Mouse (Mus musculus) kidney, adult 8-10 months (tissue): ENCODE data around the gene Acot11.

Experiments
- DNase-seq, 2 experiments: peaks; one replicate each; pipeline ENCODE4 v3.0.0; 2022

Acot11 gene

DNA sequence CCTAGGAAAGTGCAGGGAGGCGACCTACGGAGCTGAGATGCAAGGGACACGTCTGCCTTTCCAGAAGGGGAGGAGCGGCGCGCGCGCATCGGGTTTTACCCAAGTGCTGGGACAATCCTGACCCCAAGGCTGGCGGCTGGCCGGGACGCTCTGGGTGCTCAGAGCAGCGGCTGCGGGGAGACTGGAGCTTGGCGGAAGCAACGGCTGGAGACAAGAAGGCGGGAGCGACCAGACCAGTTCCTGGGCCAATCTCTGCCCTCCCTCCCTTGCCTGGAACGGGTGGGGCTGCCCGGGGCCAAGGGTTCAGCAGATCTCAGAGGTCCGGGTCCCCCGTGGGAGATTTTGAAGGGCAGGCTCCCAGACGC, at the start of gene Acot11:
Gene Acot11, minus strand, starts transcription at position 89 of the 365 bp plus-strand sequence.
- peak; percentile 62 to 65 for DNase-seq

DNA sequence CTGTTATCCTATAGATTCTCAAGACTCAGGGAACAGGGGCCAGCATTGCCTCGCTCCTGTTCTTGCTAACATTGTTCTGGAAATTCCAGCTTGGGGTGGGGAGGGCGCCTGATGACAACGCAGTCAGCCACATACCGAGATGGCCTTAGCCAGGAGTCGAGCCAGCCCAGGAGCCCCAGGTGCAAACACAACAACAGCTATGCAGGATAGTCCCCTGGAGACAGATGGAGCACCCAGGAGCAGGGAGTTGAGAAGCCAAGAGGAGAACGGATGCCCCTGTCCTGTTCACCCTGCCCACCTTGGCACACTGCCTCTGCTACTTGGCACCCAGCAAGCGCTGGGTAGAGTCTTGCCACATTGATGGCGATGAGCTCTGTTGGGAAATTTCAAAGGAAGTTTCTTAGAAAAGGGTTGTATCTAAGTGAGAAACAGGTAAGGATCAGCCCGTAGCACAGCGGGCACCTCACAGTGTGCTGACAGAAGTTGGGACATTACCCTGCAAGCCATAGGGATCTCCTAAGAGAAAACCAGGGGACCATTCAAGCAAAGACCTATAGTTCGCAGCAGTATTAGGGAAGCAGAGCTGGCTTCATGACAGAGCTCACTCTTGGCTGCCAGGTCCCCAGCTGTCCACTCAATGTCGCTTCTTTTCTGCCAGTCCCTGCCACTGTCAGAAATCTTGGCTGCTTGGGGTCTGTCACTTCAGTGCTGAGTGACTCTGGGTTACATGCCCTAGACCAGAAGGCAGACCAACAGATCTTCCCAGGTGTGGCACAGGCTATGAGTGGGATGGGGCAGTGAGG, 43.7 kb upstream of the Acot11 start:
- no peak for DNase-seq

DNA sequence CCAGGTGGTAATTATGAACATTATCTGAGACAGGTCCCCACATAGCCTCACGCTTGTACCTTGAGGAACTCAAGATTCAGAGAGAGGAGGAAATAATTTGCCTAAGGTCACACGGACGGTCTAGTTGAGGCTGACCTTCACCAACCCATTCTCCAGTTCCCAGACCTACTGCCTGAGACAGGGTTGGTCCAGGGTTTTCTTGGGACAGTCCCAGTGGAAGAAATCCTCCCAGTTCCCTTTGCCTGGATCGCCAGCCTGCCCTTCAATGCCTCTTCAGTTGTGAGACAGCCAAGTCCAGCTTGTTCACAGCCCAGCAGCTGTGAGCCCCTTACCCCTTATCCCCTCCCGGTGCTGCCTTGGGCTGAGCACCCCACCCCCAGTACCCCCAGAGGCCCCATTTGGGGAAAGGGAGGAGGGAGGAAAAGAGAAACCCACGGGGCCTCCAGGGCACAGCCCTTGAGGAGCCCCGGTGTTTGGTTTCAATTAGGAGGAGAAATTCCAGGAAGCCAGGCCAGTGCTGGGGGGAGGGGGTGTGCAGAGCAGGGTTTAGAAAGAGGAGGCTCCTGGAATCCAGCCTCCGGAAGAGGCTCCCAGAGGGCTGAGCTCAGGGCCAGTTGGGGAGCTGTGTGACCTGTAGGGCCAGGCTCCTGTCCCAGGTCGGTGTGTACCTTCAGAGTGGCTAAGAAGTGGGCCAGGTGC, 42.9 kb upstream of the Acot11 start:
- peak; percentile 61 for DNase-seq

DNA sequence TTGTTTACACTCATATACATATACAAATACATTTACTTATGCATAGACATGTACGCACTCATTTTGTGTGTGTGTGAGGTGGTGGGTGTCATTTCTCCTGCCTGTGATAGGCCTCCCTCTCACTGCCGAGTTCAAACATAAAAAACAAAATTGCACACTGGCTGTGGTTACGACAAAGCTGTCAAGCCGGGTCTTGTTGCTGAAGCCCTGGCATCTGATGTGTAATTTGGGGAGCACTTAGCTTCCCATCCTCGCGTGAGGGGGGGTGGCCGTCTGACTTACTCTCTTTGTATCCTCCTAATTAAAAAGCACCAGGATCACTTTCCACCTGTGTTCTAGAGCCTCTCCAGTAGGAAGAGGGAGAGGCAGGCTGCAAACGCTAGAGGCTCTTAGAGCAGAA, 37.8 kb upstream of the Acot11 start:
- no peak for DNase-seq

DNA sequence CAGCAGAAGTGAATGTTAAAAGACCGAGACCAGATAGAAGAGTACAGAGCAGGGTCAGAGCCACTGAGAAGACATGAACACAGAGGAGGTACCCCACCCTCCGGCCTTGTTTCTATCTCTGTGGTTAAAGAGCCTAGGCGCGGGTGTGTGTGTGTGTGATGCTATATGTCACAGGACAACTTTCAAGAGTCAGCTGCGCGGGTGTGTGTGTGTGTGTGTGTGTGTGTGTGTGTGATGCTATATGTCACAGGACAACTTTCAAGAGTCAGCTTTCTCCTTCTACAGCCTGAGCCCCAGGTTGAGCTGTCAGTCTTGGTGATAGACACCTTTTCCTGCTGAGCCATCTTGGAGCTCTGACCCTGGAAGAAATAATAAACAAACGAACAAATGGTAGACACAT, 37.1 kb upstream of the Acot11 start:
- no peak for DNase-seq

DNA sequence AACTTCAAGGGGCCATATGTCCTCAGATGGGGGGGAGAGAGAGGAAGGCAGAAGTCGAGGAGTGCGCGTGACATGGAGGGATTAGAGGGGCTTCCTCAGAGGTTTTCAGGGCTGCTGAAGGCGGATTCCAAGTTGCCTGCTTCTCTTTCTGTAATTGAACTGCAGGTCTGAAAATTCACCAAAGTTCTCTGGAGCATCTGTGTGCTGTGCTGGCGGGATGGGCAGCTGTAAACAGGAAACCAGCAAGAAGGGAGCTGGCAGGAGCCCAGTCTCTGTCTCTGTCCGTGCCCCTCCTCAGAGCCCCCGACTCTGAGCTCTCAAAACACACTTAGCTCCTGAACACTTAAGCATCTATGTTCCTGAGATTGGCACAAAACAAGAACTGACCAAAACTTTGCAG, 36.5 kb upstream of the Acot11 start:
- no peak for DNase-seq

DNA sequence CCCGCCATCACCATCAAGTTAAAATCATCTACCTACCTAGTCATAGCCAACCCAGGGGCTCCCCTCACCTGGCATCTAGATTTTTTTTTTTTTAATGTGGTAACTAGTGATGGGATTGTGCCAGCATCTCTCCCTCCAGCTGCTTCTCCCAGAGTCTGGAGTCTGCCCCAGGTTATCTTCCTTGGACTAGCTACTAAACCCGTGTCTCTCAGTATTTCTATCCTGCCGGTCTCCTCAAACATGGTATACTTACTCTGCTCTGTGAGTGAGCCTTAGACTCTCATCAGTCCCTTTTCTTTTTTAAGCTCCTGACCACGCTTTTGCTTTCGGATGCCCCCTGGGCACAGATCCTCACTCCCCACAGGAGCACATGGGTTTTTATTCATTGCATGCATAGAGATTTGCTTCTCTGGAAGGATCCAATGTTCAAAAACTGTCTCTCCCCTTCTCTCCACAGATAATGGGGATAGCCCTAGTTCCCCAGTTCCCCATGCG, 35.9 kb upstream of the Acot11 start:
- no peak for DNase-seq

DNA sequence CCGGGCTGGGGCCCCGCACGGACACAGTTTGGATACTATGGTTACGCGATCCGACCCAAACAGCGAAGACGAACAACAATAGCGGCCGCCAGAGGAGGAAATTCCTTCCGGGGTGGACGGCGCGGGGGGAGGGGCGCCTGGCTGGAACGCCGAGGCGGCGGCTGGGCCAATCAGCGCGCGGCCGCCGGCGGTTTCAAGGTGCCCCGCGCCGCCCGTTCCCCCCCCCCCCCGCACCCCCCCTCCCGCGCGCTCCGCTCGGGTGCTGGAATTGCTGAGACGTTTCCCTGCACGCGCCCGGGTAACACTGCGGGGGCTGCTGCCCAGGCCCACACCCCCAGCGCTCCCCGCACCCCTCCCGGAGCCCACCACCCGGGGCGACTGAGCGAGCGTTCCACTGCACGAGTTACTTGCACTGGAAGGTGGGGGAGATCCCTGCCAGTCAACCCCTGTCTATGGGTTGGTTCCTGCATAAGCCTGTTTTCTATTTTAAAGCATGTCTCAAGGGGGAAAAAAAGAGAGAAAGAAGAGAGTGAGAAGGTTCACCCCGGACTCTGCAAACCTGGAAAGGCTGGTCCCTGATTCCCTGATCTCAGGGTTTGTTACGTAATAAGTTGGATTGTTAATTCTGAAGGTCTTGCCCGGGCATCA, 35.3 kb upstream of the Acot11 start:
- DNase-seq = peak; percentile 85 to 91

DNA sequence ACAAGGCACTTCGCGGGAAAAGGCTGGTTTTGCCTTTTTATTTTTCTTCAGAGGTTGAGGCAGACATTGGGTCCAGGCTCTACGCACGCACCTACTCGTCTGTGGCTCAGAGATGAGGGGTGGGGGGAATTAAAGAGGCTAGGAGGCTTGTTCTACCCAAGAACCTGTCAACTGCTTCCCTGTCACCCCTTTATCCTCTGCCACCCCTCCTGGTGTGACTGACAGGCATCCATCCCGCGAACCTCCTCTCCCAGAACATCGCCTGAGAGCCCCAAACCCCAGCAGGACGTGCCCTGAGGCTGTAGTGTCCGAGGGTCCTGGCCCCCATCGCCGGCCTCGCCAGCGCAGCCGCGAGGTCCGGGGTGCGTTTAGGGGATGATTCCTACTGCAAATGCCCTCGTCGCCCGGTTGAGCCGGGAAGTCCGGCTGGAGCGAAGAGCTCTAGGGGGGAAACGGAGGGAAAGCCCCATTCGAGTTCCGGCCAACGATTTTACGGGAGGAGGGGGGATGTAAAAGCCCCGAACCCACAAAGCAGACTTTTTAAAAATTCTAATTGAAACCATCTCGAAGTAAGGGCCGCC, 34.5 kb upstream of the Acot11 start:
- peak; percentile 33 to 39 for DNase-seq

- peak; percentile 91 to 94 for DNase-seq
These were observed 33.9 kb upstream of the Acot11 start for GRCm38 (mm10) chr4:106838548-106839253.

- DNase-seq = peak; percentile 24 to 30
These were observed 33.2 kb upstream of the Acot11 start for GRCm38 (mm10) chr4:106837964-106838363.

DNA sequence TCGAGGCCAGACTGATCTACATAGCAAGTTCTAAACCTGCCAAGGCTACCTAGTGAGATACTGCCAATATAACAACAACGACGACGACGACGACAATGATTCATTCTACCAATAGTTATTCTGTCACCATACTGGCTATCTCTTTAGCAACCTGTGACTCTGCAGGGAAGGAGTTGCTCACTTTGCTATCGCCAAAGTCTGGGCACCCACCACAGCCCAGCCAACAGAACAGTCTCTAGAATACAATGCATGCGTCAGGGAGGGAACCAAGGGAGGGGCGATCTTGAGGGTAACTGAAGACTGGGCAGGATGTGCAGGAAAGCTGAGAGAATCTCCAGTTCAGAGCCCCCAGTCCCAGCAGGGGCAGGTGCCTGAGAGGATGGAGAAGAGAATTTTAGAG, 32.6 kb upstream of the Acot11 start:
- DNase-seq = no peak

DNA sequence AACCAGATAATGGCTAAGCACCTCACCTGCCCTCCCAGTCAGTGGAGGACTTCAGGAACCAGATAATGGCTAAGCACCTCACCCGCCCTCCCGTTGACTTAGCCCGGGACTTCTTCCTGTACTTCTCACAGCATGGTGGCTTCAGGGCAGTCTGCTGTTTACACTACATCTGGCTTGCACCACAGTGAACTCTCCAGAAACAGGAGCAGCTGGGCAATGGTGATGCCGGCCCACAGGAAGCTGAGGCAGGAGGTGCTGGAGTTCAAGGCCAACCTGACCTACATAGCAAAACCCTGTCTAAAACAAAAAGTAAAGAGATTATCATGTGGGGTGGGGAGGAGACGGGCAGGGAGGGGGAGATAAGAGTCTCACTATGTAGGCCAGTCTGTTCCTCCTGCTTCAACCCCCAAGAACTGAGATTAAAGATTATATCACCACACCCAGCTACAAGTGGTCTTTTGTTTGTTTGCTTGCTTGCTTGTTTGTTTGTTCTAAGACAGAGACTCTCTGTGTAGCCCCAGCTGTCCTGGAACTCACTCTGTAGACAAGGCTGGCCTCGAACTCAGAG, 25.8 kb upstream of the Acot11 start:
- no peak for DNase-seq

- DNase-seq = peak; percentile 63 to 76
These were observed 23.1 kb upstream of the Acot11 start for GRCm38 (mm10) chr4:106827738-106828361.

- no peak for DNase-seq
These were observed 20.4 kb upstream of the Acot11 start for GRCm38 (mm10) chr4:106825229-106825628.

DNA sequence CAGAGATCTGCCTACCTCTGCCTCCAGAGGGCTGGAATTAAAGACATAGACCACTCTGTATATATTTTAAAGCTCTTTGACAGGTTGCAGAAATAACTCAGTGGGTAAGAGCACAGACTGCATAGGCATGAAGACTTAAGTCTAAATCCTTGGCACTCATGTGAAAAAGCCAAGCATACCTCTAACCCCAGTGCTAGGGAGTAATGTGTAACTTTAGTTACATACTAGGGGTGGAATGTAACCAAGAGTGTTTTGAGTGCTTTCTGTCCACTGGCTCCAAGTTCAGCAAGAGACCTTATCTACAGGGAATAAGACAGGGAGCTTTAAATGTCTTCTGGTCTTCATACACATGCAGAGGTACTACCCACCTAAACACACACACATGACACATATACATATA, 14.6 kb upstream of the Acot11 start:
- no peak for DNase-seq

DNA sequence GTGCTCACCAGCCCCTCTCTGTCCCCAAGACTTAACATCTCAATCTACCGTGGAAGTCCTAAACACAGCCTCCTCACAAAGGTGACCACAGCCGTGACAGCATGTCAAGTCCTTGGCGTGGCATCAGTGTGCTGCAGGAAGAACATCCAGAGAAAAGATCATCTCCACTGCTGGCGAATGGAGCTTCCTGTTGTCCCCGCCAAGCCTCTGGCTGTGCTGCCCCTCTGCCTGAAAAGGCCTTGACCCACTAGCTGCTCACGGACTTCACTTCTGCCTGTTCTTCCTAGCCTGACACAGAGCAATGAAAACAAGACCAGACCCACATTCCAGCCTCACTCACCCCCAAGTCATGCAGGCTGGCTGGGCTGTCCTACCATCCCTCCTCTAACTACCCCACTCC, 13.5 kb upstream of the Acot11 start:
- DNase-seq = no peak

DNA sequence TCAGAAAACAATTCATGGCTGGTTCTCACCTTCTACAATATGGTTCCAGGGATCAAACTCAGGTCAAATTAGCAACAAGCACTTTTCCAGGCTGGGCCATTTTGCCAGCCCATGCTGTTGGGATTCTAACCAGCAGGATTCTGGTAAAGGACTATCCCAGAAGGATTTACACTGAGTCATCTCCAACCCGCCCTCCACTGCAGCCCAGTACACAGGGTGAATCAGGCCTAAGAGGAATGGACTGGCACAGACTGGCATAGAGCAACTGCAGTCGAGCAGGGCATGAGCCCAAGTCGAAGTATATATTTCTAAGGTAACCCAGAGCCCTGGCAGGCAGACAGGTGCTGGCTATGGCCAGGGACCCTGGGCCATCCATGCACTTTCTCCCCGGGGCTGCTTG, 12.2 kb upstream of the Acot11 start:
- DNase-seq = no peak

GRCm38 (mm10) chr4:106815396-106816324, 10.9 kb upstream of the Acot11 start:
- DNase-seq = no peak

- no peak for DNase-seq
These were observed 6.4 kb upstream of the Acot11 start for GRCm38 (mm10) chr4:106811162-106811561.

- no peak for DNase-seq
These were observed 5.2 kb upstream of the Acot11 start for GRCm38 (mm10) chr4:106810039-106810438.
